Mouse (Mus musculus): Measurements from ENCODE around the gene Stk32b. TPM values are rescaled to one million over a fixed set of nuclear protein-coding genes. Genes with fewer than 3 reads are reported as not detected.

The Stk32b gene
- total RNA-seq, 2 experiments from 2014 or later: not detected

GRCm38 (mm10) chr5:37535726-37536293 is 181.2 kb downstream of the Stk32b start:
- ATAC-seq (replicated peaks; ENCODE audit: low FRiP score, poor library complexity, severe bottlenecking): no peak

- no peak for ATAC-seq (replicated peaks; ENCODE audit: low FRiP score, poor library complexity, severe bottlenecking)
Measured at GRCm38 (mm10) chr5:37535227-37535626, 181.7 kb downstream of the Stk32b start.

- no peak for ATAC-seq (replicated peaks; ENCODE audit: low FRiP score, poor library complexity, severe bottlenecking)
Measured at GRCm38 (mm10) chr5:37525363-37525762, 191.6 kb downstream of the Stk32b start.

GRCm38 (mm10) chr5:37520441-37520840 is 196.5 kb downstream of the Stk32b start:
- ATAC-seq (replicated peaks; ENCODE audit: low FRiP score, poor library complexity, severe bottlenecking): no peak

GRCm38 (mm10) chr5:37512479-37512878 is 204.5 kb downstream of the Stk32b start:
- no peak for ATAC-seq (replicated peaks; ENCODE audit: low FRiP score, poor library complexity, severe bottlenecking)

- ATAC-seq (replicated peaks; ENCODE audit: low FRiP score, poor library complexity, severe bottlenecking): no peak
Measured at GRCm38 (mm10) chr5:37506880-37507519, 210.0 kb downstream of the Stk32b start.

GRCm38 (mm10) chr5:37494984-37495476 is 221.9 kb downstream of the Stk32b start:
- ATAC-seq (replicated peaks; ENCODE audit: low FRiP score, poor library complexity, severe bottlenecking): no peak

GRCm38 (mm10) chr5:37472025-37472608 is 244.9 kb downstream of the Stk32b start:
- ATAC-seq (replicated peaks; ENCODE audit: low FRiP score, poor library complexity, severe bottlenecking): no peak

GRCm38 (mm10) chr5:37471584-37471983 is 245.4 kb downstream of the Stk32b start:
- ATAC-seq (replicated peaks; ENCODE audit: low FRiP score, poor library complexity, severe bottlenecking): no peak

GRCm38 (mm10) chr5:37469031-37469430 is 247.9 kb downstream of the Stk32b start:
- ATAC-seq (replicated peaks; ENCODE audit: low FRiP score, poor library complexity, severe bottlenecking): no peak

- no peak for ATAC-seq (replicated peaks; ENCODE audit: low FRiP score, poor library complexity, severe bottlenecking)
Measured at GRCm38 (mm10) chr5:37467646-37468045, 249.3 kb downstream of the Stk32b start.

GRCm38 (mm10) chr5:37465461-37465860 is 251.5 kb downstream of the Stk32b start:
- no peak for ATAC-seq (replicated peaks; ENCODE audit: low FRiP score, poor library complexity, severe bottlenecking)

- ATAC-seq (replicated peaks; ENCODE audit: low FRiP score, poor library complexity, severe bottlenecking): no peak
Measured at GRCm38 (mm10) chr5:37458236-37458635, 258.7 kb downstream of the Stk32b start.

GRCm38 (mm10) chr5:37457831-37458230 is 259.1 kb downstream of the Stk32b start:
- ATAC-seq (replicated peaks; ENCODE audit: low FRiP score, poor library complexity, severe bottlenecking): no peak

GRCm38 (mm10) chr5:37457191-37457590 is 259.8 kb downstream of the Stk32b start:
- ATAC-seq (replicated peaks; ENCODE audit: low FRiP score, poor library complexity, severe bottlenecking): no peak

- no peak for ATAC-seq (replicated peaks; ENCODE audit: low FRiP score, poor library complexity, severe bottlenecking)
Measured at GRCm38 (mm10) chr5:37456590-37456989, 260.4 kb downstream of the Stk32b start.

GRCm38 (mm10) chr5:37447546-37447945 is 269.4 kb downstream of the Stk32b start:
- no peak for ATAC-seq (replicated peaks; ENCODE audit: low FRiP score, poor library complexity, severe bottlenecking)

GRCm38 (mm10) chr5:37442767-37443166 is 274.2 kb downstream of the Stk32b start:
- ATAC-seq (replicated peaks; ENCODE audit: low FRiP score, poor library complexity, severe bottlenecking): no peak

GRCm38 (mm10) chr5:37435417-37435816 is 281.6 kb downstream of the Stk32b start:
- ATAC-seq (replicated peaks; ENCODE audit: low FRiP score, poor library complexity, severe bottlenecking): no peak

GRCm38 (mm10) chr5:37427210-37427609 is 289.8 kb downstream of the Stk32b start:
- ATAC-seq (replicated peaks; ENCODE audit: low FRiP score, poor library complexity, severe bottlenecking): no peak

- no peak for ATAC-seq (replicated peaks; ENCODE audit: low FRiP score, poor library complexity, severe bottlenecking)
Measured at GRCm38 (mm10) chr5:37419028-37419427, 297.9 kb downstream of the Stk32b start.
